Mouse (Mus musculus) CD4-positive, CD25-positive, alpha-beta regulatory T cell, adult 9 weeks (primary cell): ENCODE measurements around the gene Ambp. TPM values are rescaled to one million over a fixed set of nuclear protein-coding genes. Genes with fewer than 3 reads are reported as not detected.

Source experiments
- polyA plus RNA-seq: library from polyadenylated mRNA; unstranded; fragments of 100-300 nt; shearing (Covaris generic); gene quantifications from one replicate; pipeline ENCODE4 v1.2.1, GENCODE M21; 2017

Gene Ambp
- not detected for polyA plus RNA-seq

GRCm38 (mm10) chr4:63154699-63155098, at the start of gene Ambp:
Gene Ambp, minus strand, starts transcription at chr4:63154799.

GRCm38 (mm10) chr4:63171969-63172685, 17.5 kb upstream of the Ambp start, which contains the start of gene Kif12:
Gene Kif12, minus strand, starts transcription at chr4:63172131.

Other genes with a start within 250 kb of the Ambp start
- gene Zfp618, start 189.2 kb downstream of the Ambp start, polyA plus RNA-seq = 0.19 TPM
- not detected for gene Kif12, start 17.3 kb upstream of the Ambp start, polyA plus RNA-seq
- 0.66 TPM for gene Col27a1, start 59.2 kb upstream of the Ambp start, polyA plus RNA-seq
- not detected for gene Orm1, start 189.8 kb upstream of the Ambp start, polyA plus RNA-seq
- 0.41 TPM for gene Orm3, start 201.4 kb upstream of the Ambp start, polyA plus RNA-seq
- 0.81 TPM for gene Orm2, start 207.7 kb upstream of the Ambp start, polyA plus RNA-seq
- gene Akna, start 248.6 kb upstream of the Ambp start, polyA plus RNA-seq = 423 TPM